Mouse (Mus musculus) stomach, postnatal 0 days (tissue): ENCODE measurements around the gene Dusp18. TPM values are rescaled to one million over a fixed set of nuclear protein-coding genes. Genes with fewer than 3 reads are reported as not detected.
"Not testable (repeated sequence)": the region's sequence is repeated elsewhere in the genome, so short reads cannot be mapped to it uniquely, and the experiment has no call there.

ENCODE experiments used
- ATAC-seq: fragments of 200-750 bp; cut with Nextera tagmentation; 2 replicates; pipeline ENCODE4 v1.8.0; 2017; ENCODE audit not compliant: low FRiP score, low TSS enrichment
- DNase-seq: peaks from one replicate; pipeline ENCODE4 v3.0.0-alpha.2; 2016; ENCODE audit warnings: low spot score
- H3K27ac ChIP-seq: fragments of 300-500 bp; sonication (generic); replicated peaks from 2 replicates; pipeline ENCODE4 v1.5.1; 2014; ENCODE audit warnings: mild to moderate bottlenecking, control low read depth
- H3K27me3 ChIP-seq: fragments of 300-500 bp; sonication (generic); 2 replicates; pipeline ENCODE4 v1.6.1; 2014; ENCODE audit warnings: low read length; ENCODE audit not compliant: control insufficient read depth, insufficient read depth
- H3K36me3 ChIP-seq: fragments of 300-500 bp; sonication (generic); 2 replicates; pipeline ENCODE4 v1.6.1; 2014; ENCODE audit warnings: low read length, mixed read lengths; ENCODE audit not compliant: control insufficient read depth, insufficient read depth
- H3K4me1 ChIP-seq: fragments of 300-500 bp; sonication (generic); replicated peaks from 2 replicates; pipeline ENCODE4 v1.6.1; 2014; ENCODE audit warnings: antibody characterized with exemption; ENCODE audit not compliant: control insufficient read depth, insufficient read depth
- H3K4me2 ChIP-seq: fragments of 300-500 bp; sonication (generic); replicated peaks from 2 replicates; pipeline ENCODE4 v1.6.1; 2014; ENCODE audit warnings: low read depth, mild to moderate bottlenecking, control low read depth, moderate library complexity
- H3K4me3 ChIP-seq: fragments of 300-500 bp; sonication (generic); 2 replicates; pipeline ENCODE4 v1.5.1; 2014; ENCODE audit warnings: low read depth, low read length, control low read depth
- H3K9ac ChIP-seq: fragments of 300-500 bp; sonication (generic); 2 replicates; pipeline ENCODE4 v1.6.1; 2014; ENCODE audit warnings: mild to moderate bottlenecking, low read length, control low read depth, mixed read lengths
- H3K9me3 ChIP-seq: fragments of 300-500 bp; sonication (generic); 2 replicates; pipeline ENCODE4 v1.6.1; 2016; ENCODE audit warnings: low read length; ENCODE audit not compliant: control insufficient read depth
- CTCF ChIP-seq: IDR thresholded peaks from 2 replicates; pipeline ENCODE4 v1.5.1; 2016; ENCODE audit warnings: antibody characterized with exemption, low read depth, mild to moderate bottlenecking, moderate library complexity
- EP300 ChIP-seq: optimal IDR thresholded peaks from 2 replicates; pipeline ENCODE3; 2016; ENCODE audit warnings: antibody characterized with exemption
- WGBS: fragments of 180-500 bp; shearing (Covaris S2); extraction: QIAGEN DNeasy Blood & Tissue Kit; methylation state at CpG from one replicate; pipeline ENCODE4 v1.1.7; 2014; 5-methylcytosine and 5-hydroxymethylcytosine counted together
- polyA plus RNA-seq: library from polyadenylated mRNA; unstranded; fragments of >200 nt; fragmentation: Nextera tagmentation; extraction: Ambion mirVana; gene quantifications from 2 replicates; pipeline ENCODE4 v1.2.1, GENCODE M21; 2015

The Dusp18 gene
- polyA plus RNA-seq, 1 experiment from 2014 or later: 2.8 TPM

- no peak overlapping the region for H3K9ac ChIP-seq
- no peaks in the 10 kb centered on the region for H3K9me3 ChIP-seq
- WGBS: 83% methylated on average over 1 of the region's 1 CpGs
- H3K4me3 ChIP-seq: no peak overlapping the region
- no peaks in the 10 kb centered on the region for H3K27me3 ChIP-seq
- H3K4me2 ChIP-seq: no peak overlapping the region
- 0 out of 2 replicates have a peak, but pooled peaks cover 3% of the 10 kb centered on the region for H3K4me1 ChIP-seq
- no peak for DNase-seq
- no peaks in the 10 kb centered on the region; the same call in 1 of the 2 replicates for H3K36me3 ChIP-seq
- TF ChIP-seq CTCF: no peak
- TF ChIP-seq EP300: no peak
- no peak overlapping the region for H3K27ac ChIP-seq
- no peak for ATAC-seq
Observed at GRCm38 (mm10) chr11:3905446-3905845, 10.4 kb downstream of the Dusp18 start.

GRCm38 (mm10) chr11:3909236-3909635 is 14.2 kb downstream of the Dusp18 start:
- Histone ChIP-seq H3K36me3 (no peaks in the 10 kb centered on the region; the same call in 1 of the 2 replicates), H3K27me3 (no peaks in the 10 kb centered on the region)
- 88% methylated on average over 4 of the region's 4 CpGs for WGBS

GRCm38 (mm10) chr11:3910513-3911310 is 15.7 kb downstream of the Dusp18 start:
- no peak for DNase-seq

More at GRCm38 (mm10) chr11:3909236-3909635, 14.2 kb downstream of the Dusp18 start:
- H3K27ac ChIP-seq: no peak overlapping the region
- no peak for TF ChIP-seq EP300
- no peak for TF ChIP-seq CTCF
- H3K9me3 ChIP-seq: no peaks in the 10 kb centered on the region
- no peak overlapping the region for H3K9ac ChIP-seq
- H3K4me3 ChIP-seq: no peak overlapping the region
- ATAC-seq: no peak
- H3K4me2 ChIP-seq: no peak overlapping the region
- no peak for DNase-seq
- H3K4me1 ChIP-seq: peaks cover 9% of the 10 kb centered on the region

GRCm38 (mm10) chr11:3911440-3911839 is 16.4 kb downstream of the Dusp18 start:
- not testable (repeated sequence) for H3K27ac ChIP-seq, ATAC-seq, H3K9me3 ChIP-seq, DNase-seq, H3K36me3 ChIP-seq, H3K27me3 ChIP-seq
- 88% methylated on average over 5 of the region's 6 CpGs for WGBS
- Histone ChIP-seq H3K4me2 (peak overlapping the region; percentile 25; the same call in 1 of the 2 replicates), H3K4me1 (peaks cover 11% of the 10 kb centered on the region), H3K9ac (0 out of 2 replicates have a peak overlapping the region, but pooled peaks have one; percentile 24), H3K4me3 (0 out of 2 replicates have a peak overlapping the region, but pooled peaks have one; percentile 4)

More at GRCm38 (mm10) chr11:3910513-3911310, 15.7 kb downstream of the Dusp18 start:
- Histone ChIP-seq H3K4me3 (0 out of 2 replicates have a peak overlapping the region, but pooled peaks have one; percentile 4), H3K9me3 (no peaks in the 10 kb centered on the region), H3K36me3 (no peaks in the 10 kb centered on the region; the same call in 1 of the 2 replicates), H3K4me1 (peaks cover 11% of the 10 kb centered on the region), H3K4me2 (peak overlapping the region; percentile 25; the same call in 1 of the 2 replicates), H3K9ac (0 out of 2 replicates have a peak overlapping the region, but pooled peaks have one; percentile 28), H3K27me3 (no peaks in the 10 kb centered on the region), H3K27ac (no peak overlapping the region)
- ATAC-seq: no peak
- TF ChIP-seq CTCF: 0 out of 2 replicates have a peak, but pooled peaks have one; percentile 27
- no peak for TF ChIP-seq EP300
- 79% methylated on average over 5 of the region's 5 CpGs for WGBS

GRCm38 (mm10) chr11:3912100-3912874 is 17.2 kb downstream of the Dusp18 start:
- TF ChIP-seq EP300: no peak
- TF ChIP-seq CTCF: no peak
- no peaks in the 10 kb centered on the region for H3K27me3 ChIP-seq
- H3K4me1 ChIP-seq: peaks cover 11% of the 10 kb centered on the region
- ATAC-seq (no peak), DNase-seq (no peak)
- H3K4me2 ChIP-seq: peak overlapping the region; percentile 88
- 0 out of 2 replicates have a peak, but pooled peaks cover 2% of the 10 kb centered on the region for H3K36me3 ChIP-seq
- 22% methylated on average over 19 of the region's 19 CpGs for WGBS
- H3K27ac ChIP-seq: no peak overlapping the region
- peak overlapping the region; percentile 67 for H3K9ac ChIP-seq
- H3K4me3 ChIP-seq: peak overlapping the region; percentile 58
- H3K9me3 ChIP-seq: no peaks in the 10 kb centered on the region
